Mouse (Mus musculus) splenic B cell, adult 2 months (primary cell): Measurements from ENCODE around the gene Pdgfb.

ENCODE experiments used
- DNase-seq: peaks from one replicate; pipeline ENCODE4 v3.0.0-alpha.2; 2011; ENCODE audit warnings: low read depth, low spot score
- H3K27me3 ChIP-seq: 2 replicates; pipeline ENCODE4 v1.6.1; 2012; ENCODE audit warnings: mild to moderate bottlenecking, low read length, moderate library complexity, mixed read lengths; ENCODE audit not compliant: control insufficient read depth, poor library complexity, insufficient read depth, severe bottlenecking
- H3K36me3 ChIP-seq: 2 replicates; pipeline ENCODE4 v1.6.1; 2012; ENCODE audit warnings: mild to moderate bottlenecking, low read length, moderate library complexity, mixed read lengths; ENCODE audit not compliant: control insufficient read depth, poor library complexity, insufficient read depth, severe bottlenecking

The Pdgfb gene

GRCm38 (mm10) chr15:79980716-79981115 is 34.1 kb downstream of the Pdgfb start:
- no peaks in the 10 kb centered on the region for H3K36me3 ChIP-seq
- DNase-seq = no peak

GRCm38 (mm10) chr15:79972186-79972585 is 42.6 kb downstream of the Pdgfb start:
- H3K36me3 ChIP-seq = no peaks in the 10 kb centered on the region
- DNase-seq = no peak
- no peaks in the 10 kb centered on the region for H3K27me3 ChIP-seq

More at GRCm38 (mm10) chr15:79980716-79981115, 34.1 kb downstream of the Pdgfb start:
- no peaks in the 10 kb centered on the region for H3K27me3 ChIP-seq

- DNase-seq = no peak
- H3K27me3 ChIP-seq = no peaks in the 10 kb centered on the region
- H3K36me3 ChIP-seq = no peaks in the 10 kb centered on the region
Observed at GRCm38 (mm10) chr15:79970940-79971339, 43.8 kb downstream of the Pdgfb start, which contains the start of gene Cbx7. Gene Cbx7 (minus strand): TSS chr15:79971119.

GRCm38 (mm10) chr15:79970491-79970890 is 44.3 kb downstream of the Pdgfb start:
- Histone ChIP-seq H3K36me3 (no peaks in the 10 kb centered on the region), H3K27me3 (no peaks in the 10 kb centered on the region)
- DNase-seq = no peak

DNA sequence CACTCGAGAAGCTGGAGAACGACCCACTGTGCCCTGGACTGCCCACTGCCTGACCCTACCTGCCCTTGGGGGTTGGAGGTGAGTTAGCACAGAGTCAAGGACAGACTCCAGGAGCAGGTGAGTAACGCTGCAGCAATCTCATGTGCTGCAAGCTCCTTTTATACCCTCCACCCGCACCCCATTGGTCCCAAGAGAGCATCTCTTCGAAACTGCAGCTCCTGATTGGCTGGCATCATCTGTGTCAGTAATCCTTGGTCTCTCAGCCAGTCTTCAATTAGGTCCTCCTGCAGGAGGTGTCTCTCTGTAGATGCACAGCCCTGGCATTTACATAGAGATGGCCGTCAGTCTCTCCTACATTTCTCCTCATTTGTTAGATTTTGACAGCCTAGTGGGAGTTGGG is 47.4 kb downstream of the Pdgfb start:
- H3K36me3 ChIP-seq = no peaks in the 10 kb centered on the region
- no peaks in the 10 kb centered on the region for H3K27me3 ChIP-seq
- no peak for DNase-seq

DNA sequence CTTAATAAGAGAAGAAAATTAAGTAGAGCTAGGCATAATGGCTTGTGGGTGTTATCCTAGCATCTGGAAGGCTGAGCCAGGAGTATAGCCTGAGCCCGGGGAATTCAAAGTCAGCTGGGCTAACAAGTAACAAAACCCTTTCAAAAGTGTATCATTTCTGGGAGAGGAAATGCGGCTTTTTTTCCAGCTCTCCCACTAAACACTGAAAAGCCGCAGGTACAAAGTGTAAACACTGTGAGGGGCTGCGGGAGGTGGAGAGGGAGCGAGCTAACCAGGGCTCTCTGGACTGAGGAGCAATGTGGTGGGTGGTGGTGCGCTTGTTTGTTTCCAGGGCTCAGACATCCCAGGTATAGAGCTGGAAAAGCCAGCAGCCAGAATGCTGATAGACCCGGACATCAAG is 50.4 kb downstream of the Pdgfb start:
- no peak for DNase-seq

DNA sequence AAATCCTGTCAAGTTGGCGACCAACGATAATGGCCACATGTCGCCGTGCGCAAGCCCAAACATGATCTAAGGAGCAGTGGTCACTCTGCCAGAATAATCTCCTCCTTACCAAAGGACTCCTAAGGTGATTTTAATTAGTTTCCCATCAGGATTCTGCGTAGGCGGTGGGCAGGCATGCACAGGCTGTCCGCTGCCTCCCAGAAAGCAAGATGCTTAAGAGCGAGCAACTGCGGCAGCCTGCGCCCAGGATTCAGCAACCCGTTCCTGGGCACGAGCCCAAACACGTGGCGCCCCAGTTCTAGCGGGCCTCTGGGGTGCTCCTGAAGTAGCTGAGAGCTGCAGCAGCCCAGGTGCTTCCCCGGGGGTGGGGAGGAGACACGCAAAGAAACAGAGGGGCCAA is 52.1 kb downstream of the Pdgfb start:
- no peak for DNase-seq
- H3K36me3 ChIP-seq = no peaks in the 10 kb centered on the region
- no peaks in the 10 kb centered on the region for H3K27me3 ChIP-seq

More for the DNA sequence above, 50.4 kb downstream of the Pdgfb start:
- Histone ChIP-seq H3K27me3 (no peaks in the 10 kb centered on the region), H3K36me3 (no peaks in the 10 kb centered on the region)

GRCm38 (mm10) chr15:79961366-79961921 is 53.3 kb downstream of the Pdgfb start:
- Histone ChIP-seq H3K27me3 (no peaks in the 10 kb centered on the region), H3K36me3 (no peaks in the 10 kb centered on the region)
- no peak for DNase-seq

GRCm38 (mm10) chr15:79958418-79958817 is 56.4 kb downstream of the Pdgfb start:
- H3K36me3 ChIP-seq = no peaks in the 10 kb centered on the region
- H3K27me3 ChIP-seq = no peaks in the 10 kb centered on the region
- no peak for DNase-seq

GRCm38 (mm10) chr15:79956559-79956958 is 58.2 kb downstream of the Pdgfb start:
- no peaks in the 10 kb centered on the region for H3K27me3 ChIP-seq
- no peaks in the 10 kb centered on the region for H3K36me3 ChIP-seq
- DNase-seq = no peak

DNA sequence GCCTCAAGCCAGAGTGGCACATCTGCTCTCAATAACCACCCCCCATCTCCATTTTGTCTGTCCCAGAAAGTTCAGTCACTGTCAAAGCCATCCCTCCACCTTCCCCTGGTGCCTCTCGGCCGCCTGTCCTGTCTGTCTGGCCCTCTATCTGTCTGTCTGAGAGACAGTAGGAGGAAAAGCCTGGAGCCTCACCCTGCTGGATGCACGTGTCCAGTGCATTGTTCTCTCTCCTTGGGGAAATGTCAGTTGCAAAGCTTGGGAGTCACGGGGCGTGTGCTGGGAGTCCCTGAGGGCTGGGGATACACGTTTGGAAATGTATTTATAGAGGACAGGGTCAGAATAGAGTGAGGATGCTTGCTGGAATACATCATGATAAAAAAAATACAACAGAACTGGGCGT is 61.3 kb downstream of the Pdgfb start:
- H3K36me3 ChIP-seq = no peaks in the 10 kb centered on the region
- H3K27me3 ChIP-seq = no peaks in the 10 kb centered on the region
- no peak for DNase-seq

DNA sequence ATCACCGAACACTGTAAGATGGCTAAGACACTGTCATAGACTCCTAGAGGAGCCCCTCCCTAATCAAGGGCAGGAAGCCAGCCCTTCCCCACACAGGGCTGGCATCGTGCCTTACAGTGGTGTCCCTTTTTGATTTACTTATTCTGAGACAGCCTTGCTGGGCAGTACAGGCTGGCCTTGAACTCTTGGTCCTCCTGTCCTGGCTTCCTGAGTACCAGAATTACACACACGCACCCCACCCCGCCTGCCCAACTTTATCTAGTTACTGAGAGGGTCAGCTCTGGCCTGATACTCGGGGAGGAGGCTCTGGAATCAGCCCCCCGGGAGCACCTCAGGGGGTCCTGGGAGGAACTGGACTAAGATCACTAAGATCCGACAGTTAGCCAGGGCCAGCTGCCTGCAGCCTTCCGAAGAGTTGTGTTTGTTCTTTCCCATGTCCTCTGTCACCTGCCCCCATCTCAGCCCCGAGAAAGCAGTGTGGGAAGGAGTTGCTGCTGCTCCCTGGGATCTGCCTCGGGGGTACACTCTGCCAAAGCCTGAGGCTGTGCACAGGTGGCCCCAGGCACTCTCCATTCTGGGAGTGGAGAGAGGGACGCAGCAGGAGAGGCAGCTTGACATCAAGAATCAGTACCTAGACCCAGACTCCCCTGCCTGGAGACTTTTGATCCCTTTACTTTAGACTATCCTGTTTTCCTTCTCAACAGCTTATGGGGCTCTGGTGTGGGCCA is 62.1 kb downstream of the Pdgfb start:
- DNase-seq = no peak
- no peaks in the 10 kb centered on the region for H3K36me3 ChIP-seq
- no peaks in the 10 kb centered on the region for H3K27me3 ChIP-seq

- Histone ChIP-seq H3K27me3 (no peaks in the 10 kb centered on the region), H3K36me3 (no peaks in the 10 kb centered on the region)
- no peak for DNase-seq
Observed at GRCm38 (mm10) chr15:79951730-79952503, 62.9 kb downstream of the Pdgfb start.

DNA sequence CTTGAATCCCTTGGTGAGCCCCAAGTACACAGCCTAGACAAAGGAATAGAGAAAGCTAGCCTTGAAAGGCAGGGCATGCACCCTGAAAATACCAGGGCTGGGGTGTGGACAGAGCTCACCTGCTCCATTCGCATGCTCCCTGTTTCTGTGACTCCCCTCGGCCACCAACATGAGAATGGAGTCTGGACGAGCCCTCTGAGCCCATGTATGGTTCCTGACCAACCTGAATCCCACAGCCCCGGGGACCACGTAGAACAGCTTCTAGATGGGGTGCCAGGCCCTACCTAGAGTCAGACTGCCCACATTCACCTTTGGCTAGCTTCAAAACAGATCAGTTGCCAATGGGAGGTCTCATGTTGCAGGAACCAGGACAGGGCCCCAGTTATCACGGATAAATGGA is 63.6 kb downstream of the Pdgfb start:
- Histone ChIP-seq H3K27me3 (no peaks in the 10 kb centered on the region), H3K36me3 (no peaks in the 10 kb centered on the region)
- no peak for DNase-seq
